In the genomic region with DNA sequence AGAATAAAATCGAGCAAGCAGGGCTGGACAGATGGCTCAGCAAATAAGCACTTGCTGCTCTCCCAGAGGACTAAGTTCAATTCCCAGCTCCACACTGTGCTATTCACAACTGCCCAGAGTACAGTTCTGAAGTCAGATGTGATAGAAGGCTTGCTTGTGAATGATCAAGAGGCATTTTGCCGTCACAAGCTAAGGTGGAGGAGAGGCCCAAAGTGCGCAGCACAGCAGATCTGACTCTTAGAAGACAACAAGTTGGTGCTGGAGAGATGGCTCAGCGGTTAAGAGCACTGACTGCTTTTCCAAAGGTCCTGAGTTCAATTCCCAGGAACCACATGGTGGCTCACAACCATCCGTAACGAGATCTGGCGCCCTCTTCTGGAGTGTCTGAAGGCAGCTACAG, we compare ENCODE assay signal across 5 mouse cellular contexts. TPM values are rescaled to one million over a fixed set of nuclear protein-coding genes. Genes with fewer than 3 reads are reported as not detected.
DNase-seq lines count a peak whose midpoint lies in the region; TF ChIP-seq lines count a peak whose summit lies in the region.
"Not testable (repeated sequence)": the region's sequence is repeated elsewhere in the genome, so short reads cannot be mapped to it uniquely, and the experiment has no call there.
"Had no signal": no experiment of that assay in that cellular context is flagged by ENCODE, and none has a peak within 500 bp of the region (broad histone marks: within the 10 kb centered on the region; RNA-seq: fewer than 3 reads in every experiment).

No protein-coding gene starts in this region.

- not testable (repeated sequence) for H3K27me3 ChIP-seq in heart, adult 2 months (ENCODE audit: control insufficient read depth, insufficient read depth, low read length)

- H3K4me1 ChIP-seq in heart, adult 2 months (ENCODE audit: control insufficient read depth, insufficient read depth, low read length) = not testable (repeated sequence)

- TF ChIP-seq CTCF in gastrocnemius, adult 2 months (IDR thresholded peaks at IDR 0.05) = peak; percentile 26; the same call in 1 of the 2 replicates
- TF ChIP-seq CTCF in heart, adult 2 months (IDR thresholded peaks at IDR 0.05) = peak; percentile 36
- TF ChIP-seq CTCF in layer of hippocampus, adult 2 months (conservative IDR thresholded peaks at IDR 0.05) = peak; percentile 33; the same call in 1 of the 2 replicates

- DNase-seq in ES-CJ7 (ENCODE audit: low read depth, low spot score) = peak; percentile 62
- not testable (repeated sequence) for DNase-seq in gastrocnemius, adult 2 months; heart, adult 2 months; layer of hippocampus, adult 2 months (ENCODE audit: low spot score in 2 of 2)

- WGBS in heart, adult 2 months = 80% methylated on average over 7 of the region's 7 CpGs

- intact Hi-C loops in gastrocnemius, adult 2 months (cut with DNase I) = not testable (repeated sequence)
- intact Hi-C loops in heart, adult 2 months (cut with DNase I) = loop anchor here (5.0 kb wide), 3 partner anchors 39 to 314 kb away; a partner anchor contains a TSS

- not testable (repeated sequence) for H3K36me3 ChIP-seq in heart, adult 2 months (ENCODE audit: control insufficient read depth, insufficient read depth, low read length)

- TF ChIP-seq POLR2A in heart, adult 2 months (IDR thresholded peaks at IDR 0.05; ENCODE audit: insufficient read depth, low read depth, low read length) = not testable (repeated sequence)

- not testable (repeated sequence) for H3K27ac ChIP-seq in gastrocnemius, adult 2 months; heart, adult 2 months; layer of hippocampus, adult 2 months

- not testable (repeated sequence) for TF ChIP-seq EP300 in heart, adult 2 months (IDR thresholded peaks at IDR 0.05; ENCODE audit: insufficient read depth, low read depth, low read length)

- not testable (repeated sequence) for H3K4me3 ChIP-seq in gastrocnemius, adult 2 months; heart, adult 2 months; layer of hippocampus, adult 2 months

- H3K9ac ChIP-seq in heart, adult 2 months (ENCODE audit: low read depth, low read length) = not testable (repeated sequence)

- H3K79me2 ChIP-seq in heart, adult 2 months (replicated peaks; ENCODE audit: control insufficient read depth, insufficient read depth, low read length) = not testable (repeated sequence)

RNA-seq across cellular contexts. Expression of a gene that starts 9.0 kb away (rescaled TPM):
- total RNA-seq in gastrocnemius, adult 2 months (2021) = 1 to 10 TPM; 3.7 to 4.6 TPM
- total RNA-seq in heart, adult 2 months (2021) = 1 to 10 TPM; 5.1 to 5.2 TPM
- 1.6 and 2.0 TPM in 2 replicates for polyA plus RNA-seq in heart, adult 2 months (2012; rRNA removed)
- 10 to 100 TPM; 29.8 to 31.3 TPM for total RNA-seq in layer of hippocampus, adult 2 months (2021)

RNA-seq across cellular contexts. Expression of a gene that starts 31.9 kb away (rescaled TPM):
- total RNA-seq in gastrocnemius, adult 2 months (2021) = 100 to 1,000 TPM; 511 to 652 TPM
- 10 to 100 TPM; 67.3 to 75.7 TPM for total RNA-seq in heart, adult 2 months (2021)
- 19.3 and 40.7 TPM in 2 replicates for polyA plus RNA-seq in heart, adult 2 months (2012; rRNA removed)
- under 1 TPM; 0.39 to 0.69 TPM for total RNA-seq in layer of hippocampus, adult 2 months (2021)
- polyA plus RNA-seq: activated CD4-positive, CD25-positive, alpha-beta regulatory T cell, adult 4 months had no signal

RNA-seq across cellular contexts. Expression of a gene that starts 52.1 kb away (rescaled TPM):
- total RNA-seq in gastrocnemius, adult 2 months (2021) = not detected
- 1 to 10 TPM in 1 of 2 experiments, under 1 TPM in 1; 0.84 to 1.2 TPM for total RNA-seq in heart, adult 2 months (2021)
- 0.31 and 0.61 TPM in 2 replicates for polyA plus RNA-seq in heart, adult 2 months (2012; rRNA removed)
- 1 to 10 TPM in 1 of 2 experiments, under 1 TPM in 1; 0.59 to 1.0 TPM for total RNA-seq in layer of hippocampus, adult 2 months (2021)

Comparison
In these comparisons a context has a peak if more than half of its experiments do, and no peak if none do; other contexts are left out.
1. RNA of a gene that starts 9.0 kb away (total RNA-seq): 29.8 to 31.3 TPM in layer of hippocampus, adult 2 months; 5.1 to 5.2 TPM in heart, adult 2 months and 3.7 to 4.6 TPM in gastrocnemius, adult 2 months; every median in the first group is over 4 times any median in the second.
2. RNA of a gene that starts 31.9 kb away (total RNA-seq): 511 to 652 TPM in gastrocnemius, adult 2 months and 67.3 to 75.7 TPM in heart, adult 2 months; 0.39 to 0.69 TPM in layer of hippocampus, adult 2 months; every median in the first group is over 10 times any median in the second.
3. Peak in every context shown above with its lines, with median percentiles within 50 percentile points of each other: CTCF ChIP-seq.